Mouse (Mus musculus): ENCODE data around the gene Megf9.

DNA sequence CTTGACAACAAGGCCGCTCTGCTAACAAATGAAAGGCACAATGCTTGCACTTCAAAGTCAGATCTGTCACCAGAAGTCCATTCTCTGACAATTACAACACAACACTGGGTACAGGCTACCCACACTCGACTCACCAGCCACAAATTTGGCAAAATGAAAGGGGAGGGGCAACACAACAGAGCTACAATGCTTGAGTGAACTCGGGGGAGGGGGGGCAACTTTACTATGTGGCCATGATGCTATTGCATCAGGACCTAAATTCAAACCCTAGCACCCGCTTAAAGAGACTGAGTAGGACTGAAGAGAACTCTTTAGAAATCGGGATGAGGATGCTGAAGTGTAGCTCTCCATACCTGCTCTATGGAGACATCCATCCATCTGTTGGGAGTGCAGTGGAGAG, 135.3 kb downstream of the Megf9 start:
- TF ChIP-seq CTCF (IDR thresholded peaks at IDR 0.05; ENCODE audit: low read depth): no peak
- TF ChIP-seq EP300 (IDR thresholded peaks at IDR 0.05; ENCODE audit: low read depth): no peak

Measured in liver, embryonic 14.5 days (tissue).